Mouse (Mus musculus) kidney, embryonic 15.5 days (tissue): ENCODE results near the gene Muc3. TPM values are rescaled to one million over a fixed set of nuclear protein-coding genes. Genes with fewer than 3 reads are reported as not detected.

Experiments used
- ATAC-seq: fragments of 200-750 bp; cut with Nextera tagmentation; replicated peaks from 2 replicates; pipeline ENCODE4 v1.8.0; 2017; ENCODE audit warnings: moderate TSS enrichment; ENCODE audit not compliant: low FRiP score
- H3K27ac ChIP-seq: fragments of 300-500 bp; sonication (generic); 2 replicates; pipeline ENCODE4 v1.5.1; 2015; ENCODE audit warnings: mild to moderate bottlenecking, inconsistent platforms
- H3K27me3 ChIP-seq: fragments of 300-500 bp; sonication (generic); 2 replicates; pipeline ENCODE4 v1.6.1; 2015; ENCODE audit warnings: inconsistent platforms
- H3K36me3 ChIP-seq: fragments of 300-500 bp; sonication (generic); 2 replicates; pipeline ENCODE4 v1.6.1; 2015; ENCODE audit warnings: inconsistent platforms
- H3K4me1 ChIP-seq: fragments of 300-500 bp; sonication (generic); 2 replicates; pipeline ENCODE4 v1.6.1; 2015; ENCODE audit warnings: inconsistent platforms
- H3K4me2 ChIP-seq: fragments of 300-500 bp; sonication (generic); 2 replicates; pipeline ENCODE4 v1.6.1; 2015; ENCODE audit warnings: moderate library complexity, mild to moderate bottlenecking, inconsistent platforms
- H3K4me3 ChIP-seq: fragments of 300-500 bp; sonication (generic); replicated peaks from 2 replicates; pipeline ENCODE4 v1.5.1; 2015; ENCODE audit warnings: mild to moderate bottlenecking, inconsistent platforms
- H3K9ac ChIP-seq: fragments of 300-500 bp; sonication (generic); 2 replicates; pipeline ENCODE4 v1.6.1; 2015; ENCODE audit warnings: mild to moderate bottlenecking, inconsistent platforms
- H3K9me3 ChIP-seq: fragments of 300-500 bp; sonication (generic); replicated peaks from 2 replicates; pipeline ENCODE4 v1.6.1; 2016; ENCODE audit warnings: inconsistent platforms
- WGBS: fragments of 180-500 bp; shearing (Covaris S2); methylation state at CpG from one replicate; pipeline ENCODE4 v1.1.7; 2015; ENCODE audit warnings: mixed read lengths; 5-methylcytosine and 5-hydroxymethylcytosine counted together
- polyA plus RNA-seq: library from polyadenylated mRNA; unstranded; fragments of >200 nt; fragmentation: Nextera tagmentation; extraction: Ambion mirVana; gene quantifications from 2 replicates; pipeline ENCODE4 v1.2.1, GENCODE M21; 2015

Muc3 gene
- polyA plus RNA-seq, 1 experiment from 2014 or later, result not detected

GRCm38 (mm10) chr5:137166012-137166411 is 16.9 kb upstream of the Muc3 start:
- H3K4me1 ChIP-seq, result peaks cover 3% of the 10 kb centered on the region; the same call in 1 of the 2 replicates
- no peak overlapping the region for H3K27ac ChIP-seq
- 74% methylated on average over 9 of the region's 9 CpGs for WGBS
- no peak overlapping the region for H3K4me2 ChIP-seq
- H3K9ac ChIP-seq, result no peak overlapping the region
- peaks cover 10% of the 10 kb centered on the region; the same call in 1 of the 2 replicates for H3K27me3 ChIP-seq
- no peaks in the 10 kb centered on the region for H3K36me3 ChIP-seq
- ATAC-seq, result no peak
- H3K9me3 ChIP-seq, result no peaks in the 10 kb centered on the region
- no peak overlapping the region for H3K4me3 ChIP-seq

DNA sequence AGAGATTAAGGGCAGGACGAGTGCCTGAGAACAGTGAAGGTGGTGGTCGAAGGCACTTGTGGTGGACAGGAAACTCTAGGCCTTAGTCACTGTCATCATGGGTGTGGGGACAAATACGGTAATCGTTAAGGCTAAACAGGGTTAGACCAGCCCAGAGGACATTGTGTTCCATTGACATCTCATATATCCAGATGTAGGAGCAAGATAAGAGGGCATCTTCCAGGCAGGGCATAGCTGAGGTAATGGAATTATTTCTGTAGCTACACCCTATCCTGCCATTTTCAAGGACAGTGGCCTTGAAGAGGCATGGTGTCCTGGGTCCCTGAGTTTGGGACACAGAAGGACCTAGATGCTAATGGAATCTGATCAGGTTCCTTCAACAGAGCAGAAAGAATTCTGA is 12.7 kb upstream of the Muc3 start:
- no peak overlapping the region for H3K4me2 ChIP-seq
- no peak overlapping the region for H3K9ac ChIP-seq
- peaks cover 4% of the 10 kb centered on the region; the same call in 1 of the 2 replicates for H3K9me3 ChIP-seq
- 0 out of 2 replicates have a peak, but pooled peaks cover 3% of the 10 kb centered on the region for H3K27me3 ChIP-seq
- no peak overlapping the region for H3K27ac ChIP-seq
- no peak overlapping the region for H3K4me3 ChIP-seq
- no peaks in the 10 kb centered on the region for H3K4me1 ChIP-seq
- WGBS, result 76% methylated on average over 4 of the region's 4 CpGs
- no peak for ATAC-seq
- H3K36me3 ChIP-seq, result no peaks in the 10 kb centered on the region

GRCm38 (mm10) chr5:137159461-137159860 is 10.3 kb upstream of the Muc3 start:
- Histone ChIP-seq H3K4me1 (no peaks in the 10 kb centered on the region), H3K27ac (no peak overlapping the region), H3K9me3 (peaks cover 9% of the 10 kb centered on the region; the same call in 1 of the 2 replicates), H3K9ac (no peak overlapping the region), H3K4me3 (no peak overlapping the region), H3K27me3 (no peaks in the 10 kb centered on the region), H3K4me2 (no peak overlapping the region), H3K36me3 (no peaks in the 10 kb centered on the region)
- no peak for ATAC-seq
- 39% methylated on average over 11 of the region's 11 CpGs for WGBS

GRCm38 (mm10) chr5:137153289-137153688 is 4.2 kb upstream of the Muc3 start:
- no peak overlapping the region for H3K9ac ChIP-seq
- no peak overlapping the region for H3K4me2 ChIP-seq
- no peak overlapping the region for H3K4me3 ChIP-seq
- H3K9me3 ChIP-seq, result peaks cover 26% of the 10 kb centered on the region
- WGBS, result 92% methylated on average over 5 of the region's 5 CpGs
- ATAC-seq, result no peak
- H3K27ac ChIP-seq, result no peak overlapping the region
- no peaks in the 10 kb centered on the region for H3K4me1 ChIP-seq
- H3K27me3 ChIP-seq, result no peaks in the 10 kb centered on the region
- no peaks in the 10 kb centered on the region for H3K36me3 ChIP-seq

GRCm38 (mm10) chr5:137152623-137153022 is 3.5 kb upstream of the Muc3 start:
- H3K4me2 ChIP-seq, result no peak overlapping the region
- no peak overlapping the region for H3K9ac ChIP-seq
- H3K9me3 ChIP-seq, result peaks cover 25% of the 10 kb centered on the region
- H3K4me3 ChIP-seq, result no peak overlapping the region
- WGBS, result 60% methylated on average over 2 of the region's 2 CpGs
- no peak overlapping the region for H3K27ac ChIP-seq
- peak; percentile 69 for ATAC-seq
- H3K4me1 ChIP-seq, result no peaks in the 10 kb centered on the region
- no peaks in the 10 kb centered on the region for H3K27me3 ChIP-seq
- H3K36me3 ChIP-seq, result no peaks in the 10 kb centered on the region

- no peaks in the 10 kb centered on the region for H3K36me3 ChIP-seq
- H3K4me1 ChIP-seq, result no peaks in the 10 kb centered on the region
- H3K27me3 ChIP-seq, result no peaks in the 10 kb centered on the region
- H3K9ac ChIP-seq, result no peak overlapping the region
- ATAC-seq, result no peak
- H3K27ac ChIP-seq, result no peak overlapping the region
- WGBS, result 44% methylated on average over 3 of the region's 3 CpGs
- no peak overlapping the region for H3K4me2 ChIP-seq
- no peak overlapping the region for H3K4me3 ChIP-seq
- no peaks in the 10 kb centered on the region for H3K9me3 ChIP-seq
Observed at GRCm38 (mm10) chr5:137140836-137141235, 8.3 kb downstream of the Muc3 start.

GRCm38 (mm10) chr5:137138977-137139376 is 10.1 kb downstream of the Muc3 start:
- ATAC-seq, result no peak
- H3K27me3 ChIP-seq, result no peaks in the 10 kb centered on the region
- no peaks in the 10 kb centered on the region for H3K36me3 ChIP-seq
- no peak overlapping the region for H3K9ac ChIP-seq
- H3K4me3 ChIP-seq, result no peak overlapping the region
- no peaks in the 10 kb centered on the region for H3K9me3 ChIP-seq
- H3K4me1 ChIP-seq, result no peaks in the 10 kb centered on the region
- no peak overlapping the region for H3K27ac ChIP-seq
- no peak overlapping the region for H3K4me2 ChIP-seq
- WGBS, result 83% methylated on average over 10 of the region's 10 CpGs

DNA sequence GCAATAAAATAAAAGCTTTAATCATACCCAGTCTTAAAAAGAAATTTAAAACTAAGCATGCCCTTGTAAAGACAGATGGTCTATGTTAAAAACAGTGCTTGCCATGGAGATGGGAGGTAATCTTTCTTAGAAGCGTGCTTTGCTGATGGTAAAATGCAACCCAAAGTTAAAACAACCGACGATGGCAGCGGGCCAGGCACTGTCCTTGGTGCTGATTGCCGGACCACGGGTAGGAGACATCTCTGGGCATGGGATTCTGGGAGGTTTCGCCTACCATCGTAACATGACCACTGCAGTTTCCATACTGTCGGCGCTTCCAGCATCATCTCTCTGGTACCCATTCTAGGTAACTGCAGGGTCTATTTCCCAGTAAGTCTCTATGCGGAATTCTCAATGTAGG is 14.2 kb downstream of the Muc3 start:
- no peak for ATAC-seq
- Histone ChIP-seq H3K27me3 (0 out of 2 replicates have a peak, but pooled peaks cover 3% of the 10 kb centered on the region), H3K36me3 (no peaks in the 10 kb centered on the region), H3K27ac (no peak overlapping the region), H3K9me3 (no peaks in the 10 kb centered on the region), H3K4me1 (peaks cover 4% of the 10 kb centered on the region; the same call in 1 of the 2 replicates), H3K4me2 (no peak overlapping the region), H3K9ac (no peak overlapping the region), H3K4me3 (no peak overlapping the region)
- WGBS, result 26% methylated on average over 11 of the region's 11 CpGs

DNA sequence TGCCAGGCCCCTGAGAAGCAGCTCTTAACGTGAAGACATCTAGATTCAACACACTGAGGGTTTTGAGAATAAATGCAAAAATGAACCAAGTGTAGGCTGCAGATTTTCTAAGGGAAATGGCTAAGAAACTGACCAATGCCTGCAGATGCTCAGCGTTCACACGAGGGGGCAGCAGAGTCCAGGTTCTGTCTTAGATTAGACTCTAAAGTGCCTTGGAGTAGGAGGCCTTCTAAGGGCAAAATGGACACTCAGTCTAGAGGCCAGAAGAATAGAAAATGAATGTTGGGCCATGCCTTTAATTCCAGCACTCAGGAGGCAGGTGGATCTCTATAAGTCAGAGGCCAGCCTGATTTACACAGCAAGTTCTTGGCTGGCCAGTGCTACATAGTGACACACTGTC is 17.6 kb downstream of the Muc3 start:
- no peak for ATAC-seq
- Histone ChIP-seq H3K4me1 (peaks cover 16% of the 10 kb centered on the region; the same call in 1 of the 2 replicates), H3K27me3 (0 out of 2 replicates have a peak, but pooled peaks cover 3% of the 10 kb centered on the region), H3K4me3 (no peak overlapping the region), H3K27ac (no peak overlapping the region), H3K9me3 (no peaks in the 10 kb centered on the region), H3K36me3 (no peaks in the 10 kb centered on the region), H3K4me2 (no peak overlapping the region), H3K9ac (no peak overlapping the region)
- 1% methylated on average over 3 of the region's 3 CpGs for WGBS

DNA sequence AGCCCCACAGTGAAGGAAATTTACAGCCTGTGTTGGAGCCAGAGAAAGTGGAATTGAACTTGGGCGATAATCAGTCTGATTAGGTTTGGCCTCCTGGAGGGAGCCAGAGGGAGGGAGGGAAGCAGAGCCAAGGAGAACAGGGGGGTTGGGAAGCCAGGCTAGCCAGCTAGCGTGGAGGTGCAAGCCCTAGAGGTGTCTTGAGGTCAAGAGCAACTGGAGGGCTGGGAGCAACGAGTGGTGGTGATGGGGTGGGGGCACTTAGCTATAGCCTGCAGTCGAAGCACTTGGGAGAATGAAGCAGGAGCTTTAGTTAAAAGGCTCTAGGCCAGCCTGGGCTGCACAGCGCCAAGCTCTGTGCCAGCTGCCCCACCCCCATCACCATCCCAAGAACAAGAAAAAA is 19.8 kb downstream of the Muc3 start:
- no peak overlapping the region for H3K4me2 ChIP-seq
- H3K9me3 ChIP-seq, result no peaks in the 10 kb centered on the region
- no peak overlapping the region for H3K27ac ChIP-seq
- no peaks in the 10 kb centered on the region for H3K36me3 ChIP-seq
- no peak overlapping the region for H3K9ac ChIP-seq
- H3K4me1 ChIP-seq, result peaks cover 16% of the 10 kb centered on the region; the same call in 1 of the 2 replicates
- no peak for ATAC-seq
- 22% methylated on average over 5 of the region's 5 CpGs for WGBS
- no peak overlapping the region for H3K4me3 ChIP-seq
- H3K27me3 ChIP-seq, result 0 out of 2 replicates have a peak, but pooled peaks cover 3% of the 10 kb centered on the region

GRCm38 (mm10) chr5:137123516-137123915 is 25.6 kb downstream of the Muc3 start:
- 88% methylated on average over 4 of the region's 4 CpGs for WGBS
- no peak for ATAC-seq
- Histone ChIP-seq H3K9me3 (no peaks in the 10 kb centered on the region), H3K27me3 (no peaks in the 10 kb centered on the region), H3K9ac (no peak overlapping the region), H3K4me3 (no peak overlapping the region), H3K36me3 (no peaks in the 10 kb centered on the region), H3K27ac (no peak overlapping the region), H3K4me1 (peaks cover 7% of the 10 kb centered on the region), H3K4me2 (no peak overlapping the region)

- whole genome bisulfite sequencing, result 10% methylated on average over 14 of the region's 14 CpGs
- Histone ChIP-seq H3K36me3 (no peaks in the 10 kb centered on the region), H3K9me3 (no peaks in the 10 kb centered on the region), H3K4me2 (0 out of 2 replicates have a peak overlapping the region, but pooled peaks have one; percentile 19), H3K27ac (no peak overlapping the region), H3K9ac (no peak overlapping the region), H3K4me1 (peaks cover 7% of the 10 kb centered on the region), H3K27me3 (no peaks in the 10 kb centered on the region), H3K4me3 (no peak overlapping the region)
- no peak; the same call in 1 of the 2 replicates for ATAC-seq
Observed at GRCm38 (mm10) chr5:137122686-137123193, 26.4 kb downstream of the Muc3 start.

DNA sequence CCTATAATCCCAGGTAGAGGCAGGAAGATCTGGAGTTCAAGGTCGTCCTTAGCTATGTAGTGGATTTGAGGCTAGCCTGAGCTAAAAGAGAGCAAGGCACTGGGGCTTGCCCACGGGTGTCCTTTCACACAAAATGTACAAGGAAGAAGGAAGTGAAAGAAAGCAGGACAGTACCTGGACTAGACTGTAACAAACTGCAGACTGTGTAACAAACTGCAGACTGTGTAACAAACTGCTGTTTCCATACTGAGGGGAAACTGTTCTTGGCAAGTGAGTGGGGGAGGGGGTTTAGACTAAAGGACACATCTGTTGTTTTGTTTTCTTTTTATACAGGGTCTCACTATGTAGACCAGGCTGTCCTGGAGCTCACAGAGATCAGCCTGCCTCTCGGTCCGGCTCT is 27.8 kb downstream of the Muc3 start:
- WGBS, result 64% methylated on average over 4 of the region's 4 CpGs
- H3K9me3 ChIP-seq, result no peaks in the 10 kb centered on the region
- no peak overlapping the region for H3K27ac ChIP-seq
- no peaks in the 10 kb centered on the region for H3K36me3 ChIP-seq
- no peak overlapping the region for H3K9ac ChIP-seq
- H3K4me2 ChIP-seq, result no peak overlapping the region
- no peaks in the 10 kb centered on the region for H3K27me3 ChIP-seq
- peaks cover 11% of the 10 kb centered on the region for H3K4me1 ChIP-seq
- no peak for ATAC-seq
- no peak overlapping the region for H3K4me3 ChIP-seq
